Mouse (Mus musculus) forebrain, postnatal 0 days (tissue): ENCODE results near the gene Slc17a5. TPM values are rescaled to one million over a fixed set of nuclear protein-coding genes. Genes with fewer than 3 reads are reported as not detected.

Source experiments
- ATAC-seq: fragments of 200-750 bp; cut with Nextera tagmentation; 2 replicates; pipeline ENCODE4 v1.8.0; 2017; ENCODE audit warnings: mild to moderate bottlenecking, moderate library complexity
- DNase-seq: peaks from one replicate; pipeline ENCODE4 v3.0.0-alpha.2; 2015
- H3K27ac ChIP-seq: fragments of 300-500 bp; sonication (generic); 2 replicates; pipeline ENCODE4 v1.5.1; 2014; ENCODE audit warnings: low read depth, mild to moderate bottlenecking, antibody characterized with exemption, low read length, moderate library complexity, mixed read lengths
- H3K27me3 ChIP-seq: fragments of 300-500 bp; sonication (generic); 2 replicates; pipeline ENCODE4 v1.6.1; 2014; ENCODE audit warnings: mild to moderate bottlenecking, low read length, mixed read lengths; ENCODE audit not compliant: insufficient read depth
- H3K36me3 ChIP-seq: fragments of 300-500 bp; sonication (generic); 2 replicates; pipeline ENCODE4 v1.6.1; 2014; ENCODE audit warnings: mild to moderate bottlenecking, moderate library complexity; ENCODE audit not compliant: insufficient read depth
- H3K4me1 ChIP-seq: fragments of 300-500 bp; sonication (generic); 2 replicates; pipeline ENCODE4 v1.6.1; 2014; ENCODE audit warnings: antibody characterized with exemption; ENCODE audit not compliant: insufficient read depth
- H3K4me2 ChIP-seq: fragments of 300-500 bp; sonication (generic); 2 replicates; pipeline ENCODE4 v1.6.1; 2014; ENCODE audit warnings: low read depth, mild to moderate bottlenecking, moderate library complexity
- H3K4me3 ChIP-seq: fragments of 300-500 bp; sonication (generic); 2 replicates; pipeline ENCODE4 v1.5.1; 2014; ENCODE audit warnings: low read depth, low read length, mixed read lengths
- H3K9ac ChIP-seq: fragments of 300-500 bp; sonication (generic); 2 replicates; pipeline ENCODE4 v1.6.1; 2014; ENCODE audit warnings: mild to moderate bottlenecking
- H3K9me3 ChIP-seq: fragments of 300-500 bp; sonication (generic); 2 replicates; pipeline ENCODE4 v1.6.1; 2016; ENCODE audit warnings: low read length
- CTCF ChIP-seq: sonication (generic); IDR thresholded peaks from 2 replicates; pipeline ENCODE4 v1.5.1; 2016; ENCODE audit warnings: antibody characterized with exemption, control low read depth, low read depth
- WGBS: fragments of 180-500 bp; shearing (Covaris S2); extraction: QIAGEN DNeasy Blood & Tissue Kit; methylation state at CpG from one replicate; pipeline ENCODE4 v1.1.7; 2014; 5-methylcytosine and 5-hydroxymethylcytosine counted together
- polyA plus RNA-seq: library from polyadenylated mRNA; unstranded; fragments of >200 nt; fragmentation: Nextera tagmentation; extraction: Ambion mirVana; gene quantifications from 2 replicates; pipeline ENCODE4 v1.2.1, GENCODE M21; 2015
- total RNA-seq: library from RNA; depleted of rRNA; stranded (reverse); fragments of >200 nt; gene quantifications from 2 replicates; pipeline ENCODE4 v1.2.3, GENCODE M21; 2014

The Slc17a5 gene
- total and polyA plus RNA-seq, 2 experiments from 2014 or later, result 11.1 to 16.1 TPM

- no peaks in the 10 kb centered on the region for H3K27me3 ChIP-seq
- no peak overlapping the region for H3K4me2 ChIP-seq
- H3K4me3 ChIP-seq, result no peak overlapping the region
- H3K36me3 ChIP-seq, result no peaks in the 10 kb centered on the region
- no peaks in the 10 kb centered on the region for H3K9me3 ChIP-seq
- ATAC-seq (no peak), DNase-seq (no peak)
- no peak overlapping the region for H3K9ac ChIP-seq
- no peak for TF ChIP-seq CTCF
- 77% methylated on average over 3 of the region's 3 CpGs for WGBS
- no peak overlapping the region for H3K27ac ChIP-seq
- no peaks in the 10 kb centered on the region for H3K4me1 ChIP-seq
Measured at GRCm38 (mm10) chr9:78516125-78516524, 71.7 kb downstream of the Slc17a5 start.

GRCm38 (mm10) chr9:78514681-78515080 lies 73.2 kb downstream of the Slc17a5 start:
- no peak overlapping the region for H3K4me2 ChIP-seq
- ATAC-seq, result no peak
- DNase-seq, result no peak
- no peak for TF ChIP-seq CTCF
- 82% methylated on average over 4 of the region's 4 CpGs for WGBS
- no peaks in the 10 kb centered on the region for H3K27me3 ChIP-seq
- H3K27ac ChIP-seq, result no peak overlapping the region
- no peak overlapping the region for H3K9ac ChIP-seq
- no peak overlapping the region for H3K4me3 ChIP-seq
- H3K9me3 ChIP-seq, result no peaks in the 10 kb centered on the region
- H3K36me3 ChIP-seq, result no peaks in the 10 kb centered on the region
- no peaks in the 10 kb centered on the region for H3K4me1 ChIP-seq

- no peaks in the 10 kb centered on the region for H3K27me3 ChIP-seq
- 86% methylated on average over 6 of the region's 6 CpGs for WGBS
- no peaks in the 10 kb centered on the region for H3K9me3 ChIP-seq
- ATAC-seq, result no peak
- no peak for DNase-seq
- no peak overlapping the region for H3K9ac ChIP-seq
- H3K4me2 ChIP-seq, result no peak overlapping the region
- H3K4me1 ChIP-seq, result no peaks in the 10 kb centered on the region
- no peak overlapping the region for H3K27ac ChIP-seq
- no peak for TF ChIP-seq CTCF
- H3K4me3 ChIP-seq, result no peak overlapping the region
- no peaks in the 10 kb centered on the region for H3K36me3 ChIP-seq
Measured at GRCm38 (mm10) chr9:78513776-78514500, 73.9 kb downstream of the Slc17a5 start.

- Histone ChIP-seq H3K27me3 (no peaks in the 10 kb centered on the region), H3K4me3 (no peak overlapping the region), H3K9me3 (no peaks in the 10 kb centered on the region), H3K9ac (no peak overlapping the region), H3K36me3 (no peaks in the 10 kb centered on the region), H3K27ac (no peak overlapping the region), H3K4me2 (no peak overlapping the region), H3K4me1 (no peaks in the 10 kb centered on the region)
- WGBS, result 94% methylated on average over 5 of the region's 5 CpGs
- TF ChIP-seq CTCF, result no peak
- DNase-seq (no peak), ATAC-seq (no peak)
Measured at GRCm38 (mm10) chr9:78511705-78512104, 76.1 kb downstream of the Slc17a5 start.

- H3K4me3 ChIP-seq, result no peak overlapping the region
- WGBS, result 94% methylated on average over 16 of the region's 16 CpGs
- 0 out of 2 replicates have a peak, but pooled peaks cover 3% of the 10 kb centered on the region for H3K4me1 ChIP-seq
- ATAC-seq (no peak), DNase-seq (no peak)
- no peaks in the 10 kb centered on the region for H3K36me3 ChIP-seq
- no peak overlapping the region for H3K9ac ChIP-seq
- H3K9me3 ChIP-seq, result no peaks in the 10 kb centered on the region
- H3K27me3 ChIP-seq, result no peaks in the 10 kb centered on the region
- H3K27ac ChIP-seq, result no peak overlapping the region
- TF ChIP-seq CTCF, result no peak
- H3K4me2 ChIP-seq, result no peak overlapping the region
Measured at GRCm38 (mm10) chr9:78508106-78508786, 79.6 kb downstream of the Slc17a5 start.

- Histone ChIP-seq H3K27me3 (no peaks in the 10 kb centered on the region), H3K27ac (no peak overlapping the region), H3K9me3 (no peaks in the 10 kb centered on the region), H3K36me3 (no peaks in the 10 kb centered on the region), H3K4me3 (no peak overlapping the region), H3K4me2 (no peak overlapping the region), H3K9ac (no peak overlapping the region), H3K4me1 (peaks cover 4% of the 10 kb centered on the region; the same call in 1 of the 2 replicates)
- no peak for TF ChIP-seq CTCF
- no peak for ATAC-seq
- WGBS, result 89% methylated on average over 6 of the region's 7 CpGs
- no peak for DNase-seq
Measured at GRCm38 (mm10) chr9:78506722-78507077, 81.1 kb downstream of the Slc17a5 start.

- Histone ChIP-seq H3K36me3 (no peaks in the 10 kb centered on the region), H3K27ac (no peak overlapping the region), H3K4me2 (no peak overlapping the region), H3K9me3 (no peaks in the 10 kb centered on the region), H3K4me3 (no peak overlapping the region), H3K9ac (no peak overlapping the region), H3K27me3 (no peaks in the 10 kb centered on the region), H3K4me1 (peaks cover 4% of the 10 kb centered on the region; the same call in 1 of the 2 replicates)
- WGBS, result 86% methylated on average over 11 of the region's 11 CpGs
- DNase-seq, result no peak
- no peak for ATAC-seq
- TF ChIP-seq CTCF, result no peak
Measured at GRCm38 (mm10) chr9:78506002-78506721, 81.7 kb downstream of the Slc17a5 start.
